Mouse (Mus musculus): ENCODE results near the gene Gria2.
A peak's percentile ranks its signal among the peaks of the same experiment; 100 is the strongest.

The Gria2 gene

DNA sequence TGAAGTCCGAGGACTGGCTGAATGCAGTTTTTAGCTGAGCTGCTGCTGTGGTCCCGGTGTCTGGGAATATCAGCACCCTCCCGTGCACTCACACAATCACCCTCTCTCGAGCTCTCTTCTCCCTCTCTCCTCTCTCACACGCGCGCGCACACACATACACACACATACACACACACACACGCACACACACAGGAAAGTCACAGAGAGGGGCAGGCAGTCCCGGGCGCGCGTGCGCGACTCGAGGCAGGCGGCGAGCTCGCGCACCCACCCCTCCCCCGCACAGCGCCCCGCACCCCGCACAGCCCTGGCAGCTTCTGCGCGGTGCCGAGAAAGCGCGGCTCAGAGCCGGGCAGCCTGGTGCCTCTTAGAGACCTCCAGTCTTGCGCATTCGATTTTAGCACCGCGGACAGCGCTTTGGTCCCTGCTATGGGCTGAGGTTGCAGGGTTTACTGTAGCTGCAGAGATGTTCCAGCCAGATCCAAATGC, at the start of gene Gria2:
Gene Gria2, minus strand, starts transcription at position 240 of the 486 bp plus-strand sequence.
- peak; percentile 88 for DNase-seq

DNA sequence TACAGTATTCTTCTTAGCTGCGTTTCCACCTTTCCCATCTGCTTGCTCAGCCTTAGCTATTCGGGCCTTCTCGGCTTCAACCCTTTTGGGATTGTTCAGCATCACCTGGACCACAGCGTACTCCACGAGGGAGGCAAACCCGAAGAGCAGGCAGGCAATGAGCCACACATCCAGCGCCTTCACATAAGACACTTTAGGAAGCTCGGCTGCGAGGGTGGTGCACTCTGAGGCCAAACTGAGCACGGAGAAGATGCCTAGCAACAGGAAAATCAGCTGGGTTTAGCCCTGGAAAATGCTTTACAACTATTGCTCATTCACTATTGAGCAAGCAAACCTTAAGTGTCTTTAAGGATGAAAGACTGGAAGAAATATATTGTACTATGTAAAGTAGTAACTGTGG, 48.3 kb upstream of the Gria2 start:
- DNase-seq, result no peak

DNA sequence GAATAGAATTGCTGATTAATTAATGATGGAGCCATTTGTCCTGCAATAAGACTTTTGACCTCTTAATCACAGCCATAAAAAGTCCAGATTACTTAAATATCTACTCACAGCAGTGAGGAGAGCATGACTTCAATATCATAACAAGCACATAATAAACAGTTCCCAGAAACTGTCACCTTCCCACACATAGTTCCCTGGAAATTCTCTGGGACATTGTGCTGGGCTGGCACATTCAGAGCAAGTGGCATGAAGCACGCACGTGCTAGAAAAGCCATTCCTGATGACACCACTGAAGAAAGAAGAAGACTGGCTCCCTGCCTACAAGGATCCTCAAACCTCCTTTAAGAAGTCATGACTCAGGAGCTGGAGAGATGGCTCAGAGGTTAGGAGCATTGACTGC, 43.0 kb upstream of the Gria2 start:
- DNase-seq, result no peak

DNA sequence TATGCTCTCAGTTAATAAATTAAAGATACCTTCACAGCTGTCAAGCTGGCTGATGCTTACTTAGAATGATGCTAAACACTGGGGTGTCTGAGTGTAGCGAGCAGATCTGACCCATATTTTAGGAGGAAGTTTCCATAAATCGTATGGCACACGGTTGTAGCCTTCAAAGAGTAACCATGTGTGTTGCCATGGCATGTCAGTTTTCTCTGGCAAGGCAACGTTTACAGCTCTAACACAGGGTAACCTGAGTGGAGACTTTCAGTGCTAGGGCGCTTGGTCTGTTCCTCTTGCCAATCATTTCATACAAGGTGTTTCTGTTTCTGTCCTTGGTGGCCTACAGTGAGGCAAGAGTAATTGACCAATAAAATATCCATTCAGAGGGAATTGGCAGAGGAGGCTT, 37.2 kb upstream of the Gria2 start:
- DNase-seq, result no peak

DNA sequence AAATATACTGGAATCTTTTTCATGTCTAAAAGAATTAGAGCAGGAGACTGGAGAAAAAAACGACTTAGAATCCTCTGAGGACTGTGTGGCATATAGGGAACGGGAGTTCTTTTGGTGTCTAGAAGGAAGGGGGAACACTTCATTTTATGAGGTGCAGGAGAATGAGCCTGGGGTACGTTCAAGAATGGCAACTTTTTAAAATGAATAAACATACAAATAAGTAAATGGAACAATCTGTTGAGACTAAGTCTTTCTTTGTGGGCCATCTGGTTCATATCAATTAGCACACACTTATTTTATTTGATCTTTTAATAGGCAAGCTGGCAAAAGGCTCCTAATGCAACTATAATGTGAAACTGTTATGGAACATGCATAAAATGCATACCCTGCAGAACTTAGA, 34.9 kb upstream of the Gria2 start:
- no peak for DNase-seq

DNA sequence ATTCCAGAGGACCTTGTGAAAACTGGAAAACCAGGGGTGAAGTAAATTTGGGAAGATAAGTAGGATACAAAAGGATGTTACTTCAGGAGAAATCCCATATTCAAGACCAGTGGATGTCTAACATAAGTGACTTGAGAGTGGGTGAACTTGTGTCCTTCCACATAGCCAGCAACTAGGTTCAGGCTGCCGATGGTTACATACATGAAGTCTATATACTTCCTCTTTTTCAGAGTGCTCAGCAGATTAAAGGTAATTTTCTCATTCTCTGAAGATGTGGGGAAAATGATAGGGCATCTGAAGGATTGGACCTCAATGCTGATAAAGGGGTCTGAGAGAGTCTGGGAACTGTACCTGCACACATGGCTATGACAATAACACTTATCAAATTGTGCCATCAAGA, 21.3 kb upstream of the Gria2 start:
- DNase-seq, result no peak

DNA sequence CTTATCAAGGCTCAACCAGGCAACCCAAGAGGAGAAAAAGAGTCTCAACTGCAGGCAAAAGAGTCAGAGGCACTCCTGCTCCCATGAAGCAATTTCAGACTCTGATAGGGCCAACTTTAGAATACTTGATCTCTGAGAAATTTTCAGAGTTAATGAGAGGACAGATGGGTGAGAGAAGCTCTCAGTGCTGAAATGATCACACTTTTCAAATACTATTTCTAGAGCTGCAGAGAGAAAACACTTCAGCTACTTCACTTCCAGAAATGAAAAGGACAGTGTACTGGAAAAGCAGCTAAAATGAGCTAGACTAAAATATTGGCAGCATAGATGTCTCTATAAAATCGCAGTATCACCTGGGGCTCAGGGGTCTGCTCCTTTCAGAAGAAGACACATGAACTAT, 16.0 kb upstream of the Gria2 start:
- DNase-seq, result no peak

DNA sequence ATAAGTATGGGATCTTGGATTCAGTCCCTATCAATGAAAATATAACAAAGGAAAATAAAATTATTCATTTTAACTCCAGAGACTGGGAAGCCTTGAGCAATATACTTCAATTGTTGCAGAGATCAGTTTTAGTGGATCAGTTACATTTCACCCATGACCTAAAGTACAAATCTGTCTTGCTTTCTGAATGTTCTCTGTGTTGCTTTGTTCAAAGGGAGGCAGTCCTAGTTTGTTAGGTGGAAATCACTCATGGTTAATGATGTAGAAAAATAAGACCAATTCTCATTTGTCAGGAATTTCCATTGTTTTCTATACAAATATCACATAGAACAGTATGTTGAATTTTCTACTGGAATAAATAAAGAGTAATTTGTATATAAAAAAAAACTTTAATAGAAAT, 11.1 kb upstream of the Gria2 start:
- no peak for DNase-seq

DNA sequence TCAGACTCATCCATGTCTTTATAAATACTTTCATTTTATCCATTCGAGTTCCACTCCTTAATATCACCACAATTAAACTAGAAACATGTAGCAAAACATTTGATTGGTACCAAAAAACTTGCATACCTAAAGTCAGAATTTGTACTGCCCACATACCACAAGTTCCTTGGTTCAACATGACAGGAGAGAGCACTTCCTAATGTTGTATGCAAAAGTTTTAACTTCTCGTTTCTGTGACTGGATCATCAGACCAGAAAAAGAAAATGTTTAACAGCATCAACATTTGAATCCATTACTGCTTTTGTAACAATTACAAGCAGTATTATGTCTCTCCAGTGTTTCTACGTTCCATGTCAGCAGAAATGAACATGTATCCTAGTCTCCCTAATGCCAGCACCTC, 9.6 kb upstream of the Gria2 start:
- DNase-seq, result no peak

DNA sequence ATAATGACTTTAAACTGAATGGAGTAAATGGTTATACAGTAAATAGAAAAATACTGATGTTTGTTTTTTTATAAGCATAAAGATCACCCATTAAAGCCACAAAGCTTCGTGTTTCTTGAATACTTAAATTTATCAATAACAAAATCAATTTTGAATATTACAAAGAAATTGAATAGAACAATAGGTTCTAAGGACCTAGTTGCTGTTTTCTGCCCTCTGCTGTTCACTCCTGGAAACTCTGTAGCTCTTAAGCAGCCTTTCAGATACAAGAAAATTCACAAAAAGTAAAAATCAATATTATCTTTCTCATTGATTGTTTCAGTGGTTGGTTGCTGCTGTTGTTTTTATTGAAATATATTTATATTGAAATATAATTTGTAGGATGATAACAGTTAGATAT, 2.7 kb upstream of the Gria2 start:
- DNase-seq, result no peak

DNA sequence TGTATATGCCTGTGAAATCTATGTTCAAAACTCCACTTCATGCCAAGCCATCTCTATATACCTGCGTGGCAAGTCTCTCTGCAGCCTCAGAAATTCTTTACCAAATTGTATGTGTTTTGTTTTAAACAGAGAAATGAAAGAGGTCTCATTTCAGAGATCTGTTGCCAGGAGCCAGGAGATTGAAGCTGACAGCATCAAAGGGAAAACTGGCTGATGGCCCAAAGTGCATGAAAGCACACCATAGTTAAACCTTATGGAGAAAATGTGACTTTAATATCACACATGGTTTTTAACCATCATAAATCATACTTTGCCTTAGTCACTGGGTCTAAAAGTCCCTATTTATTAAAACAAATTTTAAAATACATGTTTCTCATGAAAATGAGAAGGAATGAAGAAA, 1.2 kb upstream of the Gria2 start:
- DNase-seq, result no peak

DNA sequence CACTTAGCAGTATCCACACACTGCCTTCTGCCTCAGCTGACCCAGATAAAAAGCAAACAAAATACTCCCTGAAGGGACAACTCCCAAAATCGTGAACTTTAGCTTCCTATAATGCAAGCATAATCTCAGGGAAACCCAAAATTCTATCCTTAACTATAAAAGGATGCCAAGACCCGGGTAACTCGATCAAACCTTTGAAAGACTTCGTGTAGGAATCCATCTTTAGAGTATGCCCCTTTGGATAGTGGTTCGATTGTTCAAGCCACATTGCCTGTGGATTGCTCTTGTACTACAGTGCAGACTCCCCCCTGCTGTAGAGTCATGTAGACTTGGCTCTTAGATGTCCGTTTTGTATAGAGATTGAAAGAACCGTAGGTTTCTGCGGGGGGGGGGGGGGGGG, 576 bp upstream of the Gria2 start:
- DNase-seq, result no peak

DNA sequence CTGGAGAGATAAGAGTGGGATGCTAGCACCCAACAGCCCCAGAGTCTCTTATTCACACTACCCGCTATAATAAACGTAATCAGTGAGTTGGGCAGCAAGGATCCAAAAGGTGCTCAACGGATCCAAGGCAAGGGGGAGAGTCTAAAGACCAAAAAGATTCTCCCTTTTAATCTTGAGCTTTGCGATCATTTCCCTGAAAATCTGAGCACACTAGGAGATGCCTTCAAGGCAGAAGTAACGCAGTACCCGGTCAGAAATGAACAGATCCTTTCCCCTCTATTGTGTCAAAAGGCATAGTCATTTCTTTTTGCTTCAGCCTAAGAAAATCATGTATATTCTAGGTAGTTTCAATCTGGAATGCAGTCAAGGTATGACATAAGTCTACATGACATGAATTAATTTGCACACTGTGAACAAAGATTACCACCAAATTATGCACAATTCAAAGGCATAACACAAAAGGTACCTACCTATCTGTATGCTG, 766 bp downstream of the Gria2 start:
- no peak for DNase-seq

DNA sequence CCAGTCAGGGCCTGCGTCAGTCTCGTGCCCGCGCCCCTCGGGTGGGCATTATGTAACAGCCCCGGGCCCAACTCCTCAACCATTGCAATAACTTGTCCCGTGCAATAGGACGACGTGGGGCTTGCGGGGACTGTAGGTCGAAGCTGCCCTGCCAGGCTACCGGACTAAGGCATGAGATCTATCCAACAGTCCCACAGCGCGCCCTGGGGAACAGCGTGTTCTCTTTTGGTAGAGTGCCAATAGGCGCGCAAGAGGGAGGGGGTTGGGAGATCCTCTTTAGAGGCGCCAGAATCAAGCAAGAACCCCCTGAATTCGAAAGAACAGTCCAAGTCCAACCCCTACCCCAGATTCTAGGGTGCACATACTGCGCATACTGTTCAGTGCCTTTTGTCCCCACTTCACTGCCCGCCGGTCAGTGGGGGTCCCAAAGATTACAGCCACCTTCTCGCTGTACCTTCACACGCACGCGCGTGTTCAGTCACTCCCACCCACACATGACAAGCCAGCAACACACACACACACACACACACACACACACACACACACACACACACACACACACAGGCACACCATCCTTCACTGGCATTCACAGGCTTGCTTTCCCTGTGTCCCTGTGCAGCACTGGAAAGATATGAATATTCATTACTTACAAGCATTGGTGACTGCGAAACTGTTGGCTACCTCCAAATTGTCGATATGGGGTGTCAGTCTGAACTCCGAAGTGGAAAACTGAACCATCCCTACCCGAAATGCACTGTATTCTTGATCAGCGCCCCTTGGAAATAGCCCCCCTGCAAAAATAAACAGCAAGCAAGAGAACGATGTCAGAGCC, 1.4 kb downstream of the Gria2 start:
- DNase-seq, result peak; percentile 77

DNA sequence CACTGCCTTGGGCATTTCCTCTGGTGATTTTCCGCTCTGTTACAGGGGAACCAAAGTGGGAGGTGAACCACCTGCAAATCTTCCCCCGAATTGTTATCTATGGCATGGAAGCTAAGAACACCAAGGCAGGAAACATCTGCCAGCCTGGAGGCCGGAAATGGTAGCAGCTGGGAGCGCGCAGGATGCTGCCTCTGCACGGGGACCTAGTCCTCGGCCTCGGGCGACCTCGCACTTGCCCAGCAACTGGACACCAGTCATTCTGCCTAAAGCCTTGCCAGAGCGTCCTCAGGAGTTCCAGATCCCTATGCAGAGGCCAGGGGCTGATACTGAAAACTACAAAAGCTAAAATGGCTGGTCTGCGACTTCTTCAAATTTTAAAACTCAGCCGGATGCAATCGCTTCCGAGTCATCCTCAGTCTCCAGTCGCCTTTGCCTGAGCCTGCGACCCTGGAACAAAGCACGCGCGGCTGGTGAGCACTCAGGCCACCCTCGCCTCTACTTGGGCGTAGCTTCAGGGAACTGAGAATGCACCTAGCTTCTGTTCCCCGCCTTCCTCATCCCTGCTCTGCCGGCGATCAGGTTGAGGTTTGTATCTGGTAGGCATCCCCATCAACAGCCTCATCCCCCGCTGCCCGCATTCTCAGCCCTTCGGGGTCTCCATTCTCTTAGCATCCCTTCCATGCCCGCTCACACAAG, 2.2 kb downstream of the Gria2 start:
- DNase-seq, result peak; percentile 59

DNA sequence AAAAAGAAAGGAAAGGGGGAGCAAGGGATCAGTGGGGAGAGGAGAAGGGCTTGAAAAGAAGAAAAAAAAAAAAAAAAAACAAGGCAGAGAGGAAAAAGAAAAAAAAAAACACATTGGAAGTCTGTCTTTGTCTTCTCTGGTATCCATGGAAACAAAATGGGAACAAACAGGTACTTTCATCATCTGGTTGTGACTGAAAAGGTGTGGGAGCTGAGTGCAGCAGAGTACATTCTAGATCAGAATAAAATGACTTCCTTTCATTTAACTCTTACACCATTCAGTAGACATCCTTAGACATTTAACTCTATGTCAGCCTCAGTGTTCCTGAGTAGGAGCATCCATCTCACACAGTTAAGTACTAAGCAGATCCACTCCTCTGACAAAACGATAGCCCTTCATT, 4.7 kb downstream of the Gria2 start:
- DNase-seq, result no peak

DNA sequence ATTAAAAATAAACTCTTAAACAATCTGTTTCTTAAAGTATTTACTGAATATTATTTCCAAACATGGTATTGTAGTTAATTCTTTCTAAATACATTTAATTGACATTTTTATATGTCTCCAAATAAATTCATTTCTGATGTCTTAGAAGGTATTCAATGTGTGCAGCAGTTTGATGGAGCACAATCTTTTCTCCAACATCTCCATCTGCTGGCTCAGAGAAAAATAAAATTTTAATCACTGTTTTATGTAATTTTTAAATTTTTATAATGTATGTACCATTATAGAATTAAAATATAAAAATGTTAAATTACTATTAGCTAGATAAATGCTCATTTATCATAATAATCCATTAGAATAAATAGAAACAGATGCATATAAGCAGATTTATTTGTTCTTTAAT, 5.9 kb downstream of the Gria2 start:
- DNase-seq, result no peak

DNA sequence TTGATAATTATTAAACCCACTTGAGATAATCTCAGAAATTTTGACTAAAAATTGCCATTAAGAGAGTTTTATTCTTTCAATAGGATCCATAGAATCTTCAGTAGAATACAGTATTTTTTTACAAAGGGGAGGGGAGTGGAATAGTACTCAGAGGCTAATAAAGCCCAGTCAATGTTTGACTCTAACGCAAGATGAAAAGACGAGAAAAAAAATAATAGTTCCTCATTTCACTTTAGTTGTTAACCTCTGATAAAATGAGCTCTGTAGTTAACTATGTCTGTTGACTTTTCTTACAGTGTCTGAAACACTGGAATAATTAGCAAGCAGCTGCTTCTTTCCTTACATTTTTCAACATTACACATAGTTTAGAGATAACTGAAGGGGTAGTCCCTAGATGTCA, 7.4 kb downstream of the Gria2 start:
- no peak for DNase-seq

DNA sequence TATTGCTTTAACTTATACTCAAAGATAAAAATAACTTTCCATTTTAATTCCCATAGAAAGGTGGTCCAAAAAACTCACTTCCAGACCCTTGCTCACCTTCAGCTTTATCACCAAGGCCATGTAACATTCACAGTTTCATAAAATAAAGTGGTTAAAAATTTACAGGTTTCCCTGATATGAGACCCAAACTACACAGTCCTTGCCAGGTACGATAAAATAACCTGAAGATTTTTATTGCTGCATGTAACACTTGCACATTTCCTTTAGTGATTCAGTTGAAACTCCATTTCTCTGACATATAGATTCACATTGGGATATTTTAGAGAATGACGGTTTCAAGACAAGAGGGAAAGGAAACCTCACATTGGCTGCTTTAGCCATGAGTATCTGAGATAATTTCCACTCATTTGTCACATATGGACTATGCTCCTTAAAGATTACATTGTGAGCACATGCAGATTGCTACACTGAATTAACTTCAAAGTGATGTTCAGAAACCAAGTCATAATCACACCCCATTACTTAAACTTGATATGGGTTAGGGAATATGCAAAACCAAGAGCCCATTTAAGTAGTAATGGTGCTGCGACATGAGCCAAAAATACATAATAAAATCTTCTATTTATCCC, 15.4 kb downstream of the Gria2 start:
- DNase-seq, result no peak

DNA sequence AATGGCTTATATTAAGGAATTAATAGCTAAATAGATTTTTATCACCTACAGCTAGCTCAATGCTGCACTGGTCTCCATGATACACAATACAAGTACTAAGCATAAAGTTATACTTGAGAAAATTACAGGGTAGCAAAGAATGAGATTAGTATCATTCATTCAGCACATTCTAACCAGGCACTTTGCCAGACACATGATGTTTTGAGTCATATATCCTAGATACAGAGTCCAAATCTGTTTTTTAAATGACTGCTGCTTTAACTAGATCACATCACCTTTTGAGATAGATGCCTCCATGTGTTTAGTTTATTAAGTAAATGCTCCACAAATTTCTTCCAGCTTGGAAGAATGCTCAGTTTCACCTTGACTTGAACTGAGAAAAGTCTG, 21.5 kb downstream of the Gria2 start:
- no peak for DNase-seq

DNA sequence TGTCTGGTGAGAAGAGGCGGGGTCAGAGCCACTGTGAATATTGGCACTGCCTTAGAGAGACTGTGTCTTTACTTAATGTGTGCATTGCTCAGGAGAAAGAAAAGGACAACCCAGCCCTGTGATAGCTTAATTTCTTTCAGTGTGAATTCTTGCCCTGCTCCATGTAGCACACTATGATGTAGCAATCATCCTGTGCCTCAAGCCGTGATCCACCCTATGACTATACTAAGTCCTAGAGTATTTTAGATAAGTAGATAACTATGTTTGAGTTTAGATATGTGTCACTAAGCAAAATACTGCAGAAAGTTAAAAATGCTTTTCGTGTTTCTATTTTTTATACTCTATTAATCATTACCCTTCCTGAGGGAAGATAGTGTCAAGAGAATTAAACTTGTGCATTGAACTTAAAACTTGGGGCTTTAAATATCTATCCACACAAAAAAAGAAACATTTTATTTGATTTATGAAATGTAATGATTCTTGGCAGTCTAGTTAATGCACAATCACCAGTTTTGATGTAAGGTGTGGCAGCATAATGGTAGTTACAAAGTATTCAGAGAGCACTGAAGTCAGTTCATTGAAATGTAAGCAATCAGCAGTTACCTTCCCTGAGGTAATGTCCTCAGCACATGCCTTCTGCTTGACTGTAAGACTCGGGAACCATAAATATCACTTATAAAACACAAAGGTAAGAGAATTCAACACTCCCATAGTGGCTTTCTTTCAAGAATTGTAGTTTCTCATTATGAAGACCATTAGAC, 22.1 kb downstream of the Gria2 start:
- no peak for DNase-seq

DNA sequence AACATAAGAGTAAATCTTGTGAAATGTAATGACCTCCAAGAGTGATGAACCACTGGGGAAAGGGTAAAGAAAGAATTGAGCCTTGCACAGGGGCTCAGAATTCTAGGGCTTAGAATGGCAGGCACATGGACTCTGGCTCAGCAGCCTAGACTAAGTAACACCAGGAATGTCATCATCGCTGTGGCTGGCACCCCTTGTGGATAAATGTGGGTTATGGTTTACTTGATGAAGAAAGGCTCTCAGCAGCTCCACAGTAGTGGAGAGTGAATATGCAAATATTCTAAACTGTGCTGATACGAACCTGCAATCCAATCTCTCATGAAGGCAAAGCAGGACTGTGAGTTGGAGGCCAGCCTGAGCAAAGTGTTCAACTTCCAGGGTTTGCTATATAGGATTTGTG, 26.0 kb downstream of the Gria2 start:
- no peak for DNase-seq

DNA sequence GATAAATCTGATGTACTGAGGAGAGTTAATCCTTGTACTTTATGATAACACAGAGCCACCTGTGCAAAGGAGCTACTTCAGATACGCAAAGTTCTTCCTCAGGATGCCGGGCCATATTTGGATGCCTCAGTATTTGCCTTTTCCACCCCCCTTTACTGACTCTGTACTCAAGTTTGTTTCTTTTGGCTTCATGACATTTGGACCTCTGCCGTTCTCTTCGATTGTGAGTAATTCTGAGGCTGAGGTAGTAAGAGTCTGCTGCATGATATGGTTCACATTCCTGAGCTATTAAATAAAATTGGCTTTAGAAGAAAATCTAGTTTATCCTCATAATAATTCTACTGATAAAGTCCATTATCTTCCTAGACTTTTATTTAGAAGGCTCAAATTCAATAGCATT, 26.7 kb downstream of the Gria2 start:
- no peak for DNase-seq

All from right cerebral cortex, postnatal 25 days (tissue).